Mouse (Mus musculus): ENCODE data around the gene Nvl. TPM values are rescaled to one million over a fixed set of nuclear protein-coding genes. Genes with fewer than 3 reads are reported as not detected.

The Nvl gene
- polyA plus RNA-seq, 1 experiment from 2014 or later, result 39.5 TPM

DNA sequence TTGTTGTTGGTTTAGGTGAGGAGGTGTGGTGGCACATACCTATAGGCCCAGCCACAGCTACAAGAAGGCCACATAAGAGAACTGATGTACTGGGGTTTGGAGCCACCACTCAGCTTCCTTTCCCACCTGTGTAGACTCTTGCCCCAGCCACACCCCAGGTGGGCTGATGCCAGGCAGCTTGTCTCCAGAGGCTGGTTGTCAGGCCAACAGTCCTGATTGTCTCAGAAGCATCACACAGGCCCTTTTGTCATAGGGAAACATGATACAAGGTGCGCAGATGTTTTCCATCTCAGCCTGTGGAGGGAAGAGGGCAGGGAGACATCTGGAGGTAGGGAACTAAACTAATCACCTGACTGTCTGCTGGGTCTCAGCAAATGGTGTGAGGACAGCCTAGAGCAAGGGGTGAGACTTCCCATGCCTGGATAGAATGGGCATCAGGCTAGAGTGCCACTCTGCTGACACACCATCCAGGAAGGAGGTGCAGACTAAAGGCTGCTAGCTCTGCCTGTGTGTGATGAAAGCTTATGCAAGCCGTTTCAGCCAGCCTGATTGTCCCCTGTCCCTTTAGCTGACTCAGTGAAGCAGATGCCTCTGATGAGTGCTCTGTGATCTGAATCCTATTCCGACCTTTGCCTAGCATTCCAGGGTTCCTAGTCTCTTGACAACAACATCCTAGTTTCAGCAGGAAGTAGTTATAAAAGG, 82.1 kb downstream of the Nvl start:
- ATAC-seq (ENCODE audit: low FRiP score, low TSS enrichment) (no peak), DNase-seq (no peak)
- H3K4me1 ChIP-seq (ENCODE audit: control insufficient read depth, insufficient read depth, low read length), result no peaks in the 10 kb centered on the region
- 71% methylated on average over 3 of the region's 3 CpGs for WGBS
- H3K9me3 ChIP-seq (ENCODE audit: control insufficient read depth, low read length), result 0 out of 2 replicates have a peak, but pooled peaks cover 4% of the 10 kb centered on the region
- no peak overlapping the region for H3K4me2 ChIP-seq (ENCODE audit: low read length)
- no peak overlapping the region for H3K4me3 ChIP-seq (replicated peaks; ENCODE audit: low read depth, low read length)
- H3K27me3 ChIP-seq (ENCODE audit: control insufficient read depth, insufficient read depth, low read length), result no peaks in the 10 kb centered on the region
- no peak overlapping the region for H3K9ac ChIP-seq (replicated peaks; ENCODE audit: low read length)
- no peaks in the 10 kb centered on the region for H3K36me3 ChIP-seq (ENCODE audit: control insufficient read depth, insufficient read depth, low read length)
- H3K27ac ChIP-seq (replicated peaks; ENCODE audit: low read depth, low read length), result no peak overlapping the region

DNA sequence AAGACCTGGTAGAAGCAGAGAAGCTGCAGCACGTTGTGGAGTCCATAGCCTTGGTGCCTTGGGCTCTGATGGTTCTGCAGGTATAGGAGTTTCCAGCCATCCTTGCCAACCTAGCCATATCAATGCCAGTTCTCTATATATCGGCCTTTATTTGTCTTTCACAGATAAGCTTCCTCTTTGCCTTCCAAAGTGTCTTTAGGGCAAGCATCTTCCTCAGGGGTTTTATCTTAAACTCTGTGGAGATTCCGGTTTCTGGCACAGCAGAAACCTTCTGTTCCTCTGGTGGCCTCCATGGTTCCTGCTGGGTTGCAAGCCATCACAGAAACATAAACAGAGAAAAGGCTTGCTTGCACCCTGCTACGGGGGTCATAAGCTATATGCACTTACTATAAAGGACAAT, 91.1 kb downstream of the Nvl start:
- no peak for DNase-seq
- no peak for ATAC-seq (ENCODE audit: low FRiP score, low TSS enrichment)
- Histone ChIP-seq H3K4me1 (ENCODE audit: control insufficient read depth, insufficient read depth, low read length) (no peaks in the 10 kb centered on the region), H3K27ac (replicated peaks; ENCODE audit: low read depth, low read length) (no peak overlapping the region), H3K36me3 (ENCODE audit: control insufficient read depth, insufficient read depth, low read length) (no peaks in the 10 kb centered on the region), H3K4me3 (replicated peaks; ENCODE audit: low read depth, low read length) (no peak overlapping the region), H3K9me3 (ENCODE audit: control insufficient read depth, low read length) (0 out of 2 replicates have a peak, but pooled peaks cover 4% of the 10 kb centered on the region), H3K27me3 (ENCODE audit: control insufficient read depth, insufficient read depth, low read length) (no peaks in the 10 kb centered on the region), H3K4me2 (ENCODE audit: low read length) (no peak overlapping the region), H3K9ac (replicated peaks; ENCODE audit: low read length) (no peak overlapping the region)
- 87% methylated on average over 4 of the region's 4 CpGs for WGBS

DNA sequence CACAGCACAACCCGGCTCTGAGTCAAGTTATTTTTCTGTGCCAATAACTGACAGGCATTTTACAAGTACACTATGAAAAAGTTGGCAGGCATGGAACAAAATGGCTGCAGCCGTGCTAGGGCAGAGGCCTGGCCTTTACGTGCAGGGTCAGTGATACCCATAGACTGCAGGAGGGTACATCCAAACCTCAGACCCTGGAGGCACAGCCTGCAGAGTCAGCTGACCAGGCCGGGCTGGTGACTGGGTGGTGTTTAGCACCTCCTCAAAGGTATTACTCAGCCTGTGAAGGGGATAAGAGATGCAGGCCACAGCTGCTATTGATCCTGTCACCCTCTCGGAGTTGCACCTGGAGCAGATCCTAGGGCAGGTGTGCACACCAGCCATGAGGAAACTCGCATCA, 93.1 kb downstream of the Nvl start, which contains the start of gene 9130409I23Rik:
TSS of gene 9130409I23Rik (plus strand) at position 301 of the 400 bp plus-strand sequence.
- WGBS, result 93% methylated on average over 6 of the region's 6 CpGs
- ATAC-seq (ENCODE audit: low FRiP score, low TSS enrichment) (no peak), DNase-seq (no peak)
- no peak within 1 kb of the TSS for H3K9ac ChIP-seq (replicated peaks; ENCODE audit: low read length)
- H3K4me3 ChIP-seq (replicated peaks; ENCODE audit: low read depth, low read length), result no peak within 1 kb of the TSS
- no peaks in the 10 kb centered on the region for H3K27me3 ChIP-seq (ENCODE audit: control insufficient read depth, insufficient read depth, low read length)
- H3K4me1 ChIP-seq (ENCODE audit: control insufficient read depth, insufficient read depth, low read length), result no peaks in the 10 kb centered on the region
- H3K4me2 ChIP-seq (ENCODE audit: low read length), result no peak within 1 kb of the TSS
- no peak within 1 kb of the TSS for H3K27ac ChIP-seq (replicated peaks; ENCODE audit: low read depth, low read length)
- no peaks in the 10 kb centered on the region for H3K9me3 ChIP-seq (ENCODE audit: control insufficient read depth, low read length)
- H3K36me3 ChIP-seq (ENCODE audit: control insufficient read depth, insufficient read depth, low read length), result no peaks in the 10 kb centered on the region

DNA sequence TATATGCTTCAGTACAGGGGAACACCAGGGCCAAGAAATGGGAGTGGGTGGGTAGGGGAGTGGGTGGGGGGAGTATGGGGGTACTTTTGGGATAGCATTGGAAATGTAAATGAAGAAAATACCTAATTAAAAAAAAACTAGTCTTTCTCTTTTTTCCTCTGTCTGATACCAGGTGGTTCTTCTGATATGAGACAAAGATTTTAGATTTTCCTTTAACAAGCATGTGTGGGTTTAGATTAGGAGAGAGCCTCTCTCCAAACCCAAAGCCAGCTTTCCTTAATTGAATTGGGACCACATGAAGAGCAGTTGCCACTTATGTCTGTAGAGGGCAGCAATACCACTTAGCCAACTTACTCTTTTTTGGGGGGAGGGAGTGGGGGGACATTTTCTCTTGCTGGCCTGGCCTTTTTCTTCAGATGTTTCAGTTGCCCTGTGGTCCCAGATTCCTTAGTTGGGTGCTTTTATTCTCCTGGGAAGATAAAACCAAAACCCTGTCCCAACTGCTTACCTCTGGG, 94.6 kb downstream of the Nvl start:
- Histone ChIP-seq H3K27me3 (ENCODE audit: control insufficient read depth, insufficient read depth, low read length) (no peaks in the 10 kb centered on the region), H3K9me3 (ENCODE audit: control insufficient read depth, low read length) (no peaks in the 10 kb centered on the region), H3K9ac (replicated peaks; ENCODE audit: low read length) (no peak overlapping the region), H3K4me2 (ENCODE audit: low read length) (no peak overlapping the region), H3K4me1 (ENCODE audit: control insufficient read depth, insufficient read depth, low read length) (no peaks in the 10 kb centered on the region), H3K27ac (replicated peaks; ENCODE audit: low read depth, low read length) (no peak overlapping the region), H3K36me3 (ENCODE audit: control insufficient read depth, insufficient read depth, low read length) (no peaks in the 10 kb centered on the region), H3K4me3 (replicated peaks; ENCODE audit: low read depth, low read length) (no peak overlapping the region)
- ATAC-seq (ENCODE audit: low FRiP score, low TSS enrichment) (no peak), DNase-seq (peak; percentile 9)

DNA sequence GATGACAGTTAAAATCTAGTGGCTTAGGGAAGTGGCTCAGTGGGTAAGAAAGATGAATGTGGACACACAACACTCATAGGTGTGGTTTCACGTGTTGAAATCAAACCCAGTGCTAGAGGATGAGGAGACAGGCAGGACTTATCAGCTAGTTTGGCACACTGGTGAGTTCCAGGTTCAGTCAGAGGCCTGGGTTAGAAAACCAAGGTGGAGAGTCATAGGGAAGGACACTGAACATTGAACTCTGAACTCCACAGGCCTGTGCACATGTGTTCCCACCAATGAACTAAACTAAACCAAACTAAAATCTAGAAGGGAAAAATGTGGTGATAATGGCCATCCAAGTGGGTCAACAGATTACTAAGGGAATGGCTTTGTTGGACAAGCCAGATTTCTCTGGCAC, 96.5 kb downstream of the Nvl start:
- no peaks in the 10 kb centered on the region for H3K4me1 ChIP-seq (ENCODE audit: control insufficient read depth, insufficient read depth, low read length)
- H3K4me2 ChIP-seq (ENCODE audit: low read length), result no peak overlapping the region
- DNase-seq (no peak), ATAC-seq (ENCODE audit: low FRiP score, low TSS enrichment) (no peak)
- H3K4me3 ChIP-seq (replicated peaks; ENCODE audit: low read depth, low read length), result no peak overlapping the region
- WGBS, result 65% methylated on average over 1 of the region's 1 CpGs
- H3K36me3 ChIP-seq (ENCODE audit: control insufficient read depth, insufficient read depth, low read length), result no peaks in the 10 kb centered on the region
- H3K9ac ChIP-seq (replicated peaks; ENCODE audit: low read length), result no peak overlapping the region
- H3K27me3 ChIP-seq (ENCODE audit: control insufficient read depth, insufficient read depth, low read length), result no peaks in the 10 kb centered on the region
- no peaks in the 10 kb centered on the region for H3K9me3 ChIP-seq (ENCODE audit: control insufficient read depth, low read length)
- H3K27ac ChIP-seq (replicated peaks; ENCODE audit: low read depth, low read length), result no peak overlapping the region

DNA sequence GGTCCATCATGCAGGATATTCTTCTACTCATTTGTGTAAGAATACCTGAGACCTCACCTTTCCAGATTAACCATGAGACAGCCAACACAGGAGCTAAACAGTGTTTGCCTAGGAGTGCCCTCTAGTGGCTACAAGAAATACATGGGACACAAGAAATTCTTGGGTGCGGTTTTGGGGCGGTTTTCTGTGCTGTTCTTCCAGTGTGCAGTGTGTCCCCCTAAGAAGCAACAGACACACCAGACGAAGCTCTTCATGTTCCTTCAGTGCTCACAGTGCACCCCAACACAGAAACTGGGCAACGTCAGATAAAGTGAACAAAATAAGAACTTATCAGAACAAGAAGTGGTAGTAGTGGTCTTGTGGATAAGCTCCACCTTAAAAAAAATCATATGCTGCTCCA, 104.4 kb downstream of the Nvl start:
- peak; percentile 80 for DNase-seq
- no peaks in the 10 kb centered on the region for H3K4me1 ChIP-seq (ENCODE audit: control insufficient read depth, insufficient read depth, low read length)
- WGBS, result 12% methylated on average over 4 of the region's 4 CpGs
- no peaks in the 10 kb centered on the region for H3K36me3 ChIP-seq (ENCODE audit: control insufficient read depth, insufficient read depth, low read length)
- no peaks in the 10 kb centered on the region for H3K27me3 ChIP-seq (ENCODE audit: control insufficient read depth, insufficient read depth, low read length)
- no peak overlapping the region for H3K27ac ChIP-seq (replicated peaks; ENCODE audit: low read depth, low read length)
- H3K4me3 ChIP-seq (replicated peaks; ENCODE audit: low read depth, low read length), result no peak overlapping the region
- no peaks in the 10 kb centered on the region for H3K9me3 ChIP-seq (ENCODE audit: control insufficient read depth, low read length)
- no peak for ATAC-seq (ENCODE audit: low FRiP score, low TSS enrichment)
- H3K9ac ChIP-seq (replicated peaks; ENCODE audit: low read length), result no peak overlapping the region
- H3K4me2 ChIP-seq (ENCODE audit: low read length), result no peak overlapping the region

DNA sequence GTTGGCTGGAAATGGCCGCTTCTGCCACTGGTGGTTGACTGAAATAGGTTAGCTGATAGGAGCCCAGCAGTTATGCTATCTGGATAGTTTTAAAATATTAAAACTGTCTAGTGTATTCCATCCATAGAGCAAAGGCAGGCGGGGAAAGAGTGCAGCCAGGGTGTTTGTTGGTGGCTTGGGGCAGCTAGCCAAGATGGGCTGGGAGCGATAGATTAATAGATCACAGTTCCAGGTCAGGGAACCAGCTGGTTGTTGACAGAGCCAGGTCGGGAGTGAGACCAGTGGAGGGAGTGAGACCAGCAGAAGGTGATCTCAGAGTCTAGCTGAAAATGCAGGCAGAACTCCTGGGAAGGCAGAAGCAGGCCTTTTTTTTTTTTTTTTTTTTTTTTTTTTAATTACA, 106.4 kb downstream of the Nvl start:
- Histone ChIP-seq H3K9ac (replicated peaks; ENCODE audit: low read length) (no peak overlapping the region), H3K4me1 (ENCODE audit: control insufficient read depth, insufficient read depth, low read length) (no peaks in the 10 kb centered on the region), H3K36me3 (ENCODE audit: control insufficient read depth, insufficient read depth, low read length) (no peaks in the 10 kb centered on the region), H3K4me2 (ENCODE audit: low read length) (no peak overlapping the region), H3K9me3 (ENCODE audit: control insufficient read depth, low read length) (no peaks in the 10 kb centered on the region), H3K27ac (replicated peaks; ENCODE audit: low read depth, low read length) (no peak overlapping the region), H3K4me3 (replicated peaks; ENCODE audit: low read depth, low read length) (no peak overlapping the region), H3K27me3 (ENCODE audit: control insufficient read depth, insufficient read depth, low read length) (no peaks in the 10 kb centered on the region)
- DNase-seq (no peak), ATAC-seq (ENCODE audit: low FRiP score, low TSS enrichment) (no peak)
- 78% methylated on average over 4 of the region's 4 CpGs for WGBS

Other genes starting within 250 kb of the Nvl start
- gene Pycr2, start 239.9 kb downstream of the Nvl start, polyA plus RNA-seq (2014; fragmentation: Nextera tagmentation; extraction: Ambion mirVana), result 67.2 and 69.9 TPM in 2 replicates
- 0.28 TPM in 1 of 2 replicates, not detected in the other for gene Lefty1, start 209.2 kb downstream of the Nvl start, polyA plus RNA-seq (2014; fragmentation: Nextera tagmentation; extraction: Ambion mirVana)
- gene Tmem63a, start 201.9 kb downstream of the Nvl start, polyA plus RNA-seq (2014; fragmentation: Nextera tagmentation; extraction: Ambion mirVana), result 0.36 and 1.2 TPM in 2 replicates
- gene Ephx1, start 123.3 kb downstream of the Nvl start, polyA plus RNA-seq (2014; fragmentation: Nextera tagmentation; extraction: Ambion mirVana), result 2.7 and 3.2 TPM in 2 replicates
- not detected in 2 replicates for gene 9130409I23Rik, start 93.0 kb downstream of the Nvl start, polyA plus RNA-seq (2014; fragmentation: Nextera tagmentation; extraction: Ambion mirVana)
- 58.0 and 58.6 TPM in 2 replicates for gene Cnih4, start 489 bp upstream of the Nvl start, polyA plus RNA-seq (2014; fragmentation: Nextera tagmentation; extraction: Ambion mirVana)
- 53.1 and 54.8 TPM in 2 replicates for gene Wdr26, start 67.8 kb upstream of the Nvl start, polyA plus RNA-seq (2014; fragmentation: Nextera tagmentation; extraction: Ambion mirVana)
- 7.6 and 10.3 TPM in 2 replicates for gene Cnih3, start 208.4 kb upstream of the Nvl start, polyA plus RNA-seq (2014; fragmentation: Nextera tagmentation; extraction: Ambion mirVana)